Mouse (Mus musculus) G1E (cell line): ENCODE results near the gene Cbx1.

Source experiments
- CTCF ChIP-seq: IDR thresholded peaks from 2 replicates; pipeline ENCODE4 v1.5.1; 2012; ENCODE audit warnings: low read depth, low read length, inconsistent platforms, mixed read lengths
- TAL1 ChIP-seq: conservative IDR thresholded peaks from 2 replicates; pipeline ENCODE4 v1.6.1; 2012; ENCODE audit warnings: low read depth, low read length, inconsistent platforms, mixed read lengths

GRCm38 (mm10) chr11:96795491-96795890, 6.6 kb downstream of the Cbx1 start:
- TF ChIP-seq CTCF (no peak), TAL1 (no peak)
